Mouse (Mus musculus): ENCODE results near the gene Apbb1ip. TPM values are rescaled to one million over a fixed set of nuclear protein-coding genes. Genes with fewer than 3 reads are reported as not detected.
"Not testable (repeated sequence)": the region's sequence is repeated elsewhere in the genome, so short reads cannot be mapped to it uniquely, and the experiment has no call there.

Gene Apbb1ip
- polyA plus RNA-seq, 1 experiment from 2014 or later: 1.6 TPM

DNA sequence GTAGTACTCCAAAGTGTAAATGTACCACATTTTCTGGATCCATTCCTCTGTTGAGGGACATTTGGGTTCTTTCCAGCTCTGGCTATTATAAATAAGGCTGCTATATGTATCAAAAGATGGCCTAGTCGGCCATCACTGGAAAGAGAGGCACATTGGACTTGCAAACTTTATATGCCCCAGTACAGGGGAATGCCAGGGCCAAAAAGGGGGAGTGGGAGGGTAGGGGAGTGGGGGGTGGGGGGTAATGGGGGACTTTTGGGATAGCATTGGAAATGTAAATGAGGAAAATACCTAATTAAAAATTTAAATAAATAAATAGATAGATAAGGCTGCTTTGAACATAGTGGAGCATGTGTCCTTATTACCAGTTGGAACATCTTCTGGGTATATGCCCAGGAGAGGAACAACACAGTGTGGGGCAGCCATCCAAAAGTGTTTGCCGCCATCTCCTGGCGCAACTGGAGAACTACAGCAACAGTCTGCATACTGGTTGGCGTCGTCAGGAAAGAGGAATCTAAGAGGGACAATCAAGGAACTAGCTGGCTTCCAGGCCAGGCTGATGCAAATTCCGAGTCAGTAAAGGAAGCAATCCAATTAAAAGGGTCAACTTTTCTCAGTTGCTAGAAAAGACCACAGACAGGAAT, 90.6 kb downstream of the Apbb1ip start:
- peak; percentile 97 for ATAC-seq (ENCODE audit: low FRiP score)
- WGBS: 2% methylated on average over 6 of the region's 6 CpGs
- not testable (repeated sequence) for H3K27ac ChIP-seq

DNA sequence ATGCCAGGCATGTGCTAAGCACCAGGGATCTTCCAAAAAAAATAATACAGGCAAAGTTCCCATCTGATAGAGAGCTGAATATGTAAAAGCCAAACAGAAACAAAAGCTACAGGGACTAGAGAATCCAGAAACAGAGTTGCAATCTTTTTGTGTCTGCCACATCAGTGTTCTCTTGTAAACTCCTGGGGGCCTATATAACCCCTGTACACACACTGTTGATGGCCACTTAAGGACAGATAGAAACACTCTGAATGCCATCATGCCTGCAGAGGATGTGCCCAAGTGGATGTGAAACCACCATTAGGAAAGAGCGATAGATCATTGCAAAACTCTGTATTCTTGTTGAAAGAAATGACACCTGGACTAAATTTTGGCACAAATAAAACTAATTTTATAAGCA, 91.9 kb downstream of the Apbb1ip start:
- WGBS: 89% methylated on average over 1 of the region's 1 CpGs
- H3K4me3 ChIP-seq: no peak overlapping the region
- no peaks in the 10 kb centered on the region for H3K9me3 ChIP-seq
- H3K9ac ChIP-seq: no peak overlapping the region
- H3K4me2 ChIP-seq: no peak overlapping the region
- H3K4me1 ChIP-seq (replicated peaks): no peaks in the 10 kb centered on the region
- no peaks in the 10 kb centered on the region for H3K36me3 ChIP-seq
- no peaks in the 10 kb centered on the region for H3K27me3 ChIP-seq
- no peak overlapping the region for H3K27ac ChIP-seq
- no peak for ATAC-seq (ENCODE audit: low FRiP score)

More for the DNA sequence above, 90.6 kb downstream of the Apbb1ip start:
- H3K9ac ChIP-seq; H3K27me3 ChIP-seq; H3K4me2 ChIP-seq; H3K4me3 ChIP-seq; H3K9me3 ChIP-seq; H3K36me3 ChIP-seq; H3K4me1 ChIP-seq (replicated peaks): not testable (repeated sequence)

DNA sequence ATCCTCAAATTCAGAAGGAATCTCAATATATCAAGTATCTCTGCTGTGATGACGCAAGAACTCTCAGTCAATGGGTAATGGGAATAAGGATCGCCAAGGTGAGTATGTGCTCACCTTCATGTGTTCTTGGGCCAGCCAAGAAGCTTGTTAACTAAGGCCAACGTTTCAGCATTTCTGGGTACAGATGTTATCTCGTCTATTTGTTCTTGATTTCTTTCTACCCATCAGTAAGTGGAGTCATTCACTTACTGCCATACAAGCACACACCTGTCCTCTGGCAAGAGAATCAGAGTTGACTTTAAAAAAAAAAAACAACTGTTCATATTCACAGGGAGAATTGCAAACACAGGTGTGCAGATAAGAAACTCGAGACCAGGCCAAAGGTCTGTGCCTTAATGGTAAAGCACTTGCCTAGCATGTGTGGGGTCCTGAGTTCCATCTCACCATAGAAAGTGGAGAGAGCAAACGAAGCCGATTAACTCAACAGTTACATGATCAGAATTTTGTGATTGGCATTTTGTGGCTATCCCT, 93.1 kb downstream of the Apbb1ip start:
- no peak overlapping the region for H3K9ac ChIP-seq
- no peak overlapping the region for H3K4me3 ChIP-seq
- WGBS: 82% methylated on average over 7 of the region's 7 CpGs
- H3K27me3 ChIP-seq: no peaks in the 10 kb centered on the region
- no peaks in the 10 kb centered on the region for H3K9me3 ChIP-seq
- no peaks in the 10 kb centered on the region for H3K4me1 ChIP-seq (replicated peaks)
- ATAC-seq (ENCODE audit: low FRiP score): no peak
- H3K4me2 ChIP-seq: no peak overlapping the region
- H3K36me3 ChIP-seq: no peaks in the 10 kb centered on the region
- no peak overlapping the region for H3K27ac ChIP-seq

DNA sequence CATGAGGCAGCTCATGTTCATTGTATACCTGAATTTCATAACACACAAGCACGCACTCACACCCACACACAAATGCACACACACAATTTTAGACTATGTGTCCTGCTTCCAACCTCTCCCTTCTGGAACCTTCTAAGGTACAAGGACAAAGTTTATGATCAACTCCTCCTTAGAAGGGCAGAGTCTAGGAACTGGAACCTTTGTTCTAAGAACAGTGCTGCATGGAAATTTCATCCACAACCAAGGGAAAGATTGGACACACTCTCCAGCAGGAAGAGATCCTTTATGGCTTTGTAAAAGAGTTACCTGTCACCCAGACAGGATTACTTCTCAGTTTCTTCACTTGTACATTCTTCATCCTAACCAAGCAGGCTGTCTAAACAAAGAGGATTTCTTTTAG, 99.3 kb downstream of the Apbb1ip start:
- Histone ChIP-seq H3K9ac (no peak overlapping the region), H3K4me2 (no peak overlapping the region), H3K27me3 (no peaks in the 10 kb centered on the region), H3K36me3 (no peaks in the 10 kb centered on the region), H3K4me1 (replicated peaks) (no peaks in the 10 kb centered on the region), H3K9me3 (no peaks in the 10 kb centered on the region), H3K4me3 (no peak overlapping the region), H3K27ac (no peak overlapping the region)
- ATAC-seq (ENCODE audit: low FRiP score): no peak
- 92% methylated on average over 1 of the region's 1 CpGs for WGBS

DNA sequence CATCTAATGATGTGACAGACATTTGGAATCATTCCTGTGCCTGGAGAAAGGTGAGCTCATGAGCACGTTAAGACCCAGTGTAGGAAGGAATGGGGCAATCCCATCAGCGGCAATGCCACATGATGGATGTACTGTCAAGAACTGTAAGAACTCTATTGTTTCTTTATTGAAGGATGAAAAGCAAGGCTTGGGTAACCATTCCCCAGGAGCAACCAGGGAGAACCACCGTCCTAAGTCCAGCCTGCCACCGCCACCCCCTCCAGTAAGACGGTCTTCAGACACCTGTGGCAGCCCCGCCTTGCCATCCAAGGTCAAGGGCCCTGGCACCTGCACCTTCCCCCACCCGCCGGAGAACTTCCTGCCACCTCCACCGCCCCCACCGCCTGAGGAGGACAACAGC, 100.7 kb downstream of the Apbb1ip start:
- no peaks in the 10 kb centered on the region for H3K27me3 ChIP-seq
- H3K9me3 ChIP-seq: no peaks in the 10 kb centered on the region
- no peak overlapping the region for H3K27ac ChIP-seq
- no peaks in the 10 kb centered on the region for H3K36me3 ChIP-seq
- no peak overlapping the region for H3K4me2 ChIP-seq
- H3K4me3 ChIP-seq: no peak overlapping the region
- WGBS: 57% methylated on average over 10 of the region's 10 CpGs
- H3K4me1 ChIP-seq (replicated peaks): no peaks in the 10 kb centered on the region
- no peak for ATAC-seq (ENCODE audit: low FRiP score)
- no peak overlapping the region for H3K9ac ChIP-seq

DNA sequence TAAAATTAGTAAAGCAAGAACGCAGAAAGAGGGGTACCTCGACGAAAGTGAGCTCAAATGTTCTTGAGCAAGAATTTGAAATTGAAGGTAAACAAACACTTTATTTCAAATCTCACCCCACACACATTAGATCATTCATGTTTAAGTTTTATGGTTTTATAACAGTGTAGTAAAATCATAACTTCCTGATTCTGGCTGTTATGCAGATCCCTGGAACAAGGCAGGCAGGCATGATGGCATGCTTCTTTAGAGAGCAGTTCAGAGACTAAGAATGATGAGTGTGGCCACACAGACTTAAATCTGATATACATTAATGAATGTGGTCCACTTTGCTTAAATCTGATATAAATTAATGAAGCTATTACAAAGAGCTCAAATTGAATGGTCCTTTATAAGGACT, 102.7 kb downstream of the Apbb1ip start:
- H3K4me3 ChIP-seq: no peak overlapping the region
- no peak for ATAC-seq (ENCODE audit: low FRiP score)
- no peaks in the 10 kb centered on the region for H3K4me1 ChIP-seq (replicated peaks)
- no peak overlapping the region for H3K27ac ChIP-seq
- no peak overlapping the region for H3K9ac ChIP-seq
- no peaks in the 10 kb centered on the region for H3K27me3 ChIP-seq
- no peak overlapping the region for H3K4me2 ChIP-seq
- 95% methylated on average over 3 of the region's 3 CpGs for WGBS
- no peaks in the 10 kb centered on the region for H3K36me3 ChIP-seq
- H3K9me3 ChIP-seq: no peaks in the 10 kb centered on the region

DNA sequence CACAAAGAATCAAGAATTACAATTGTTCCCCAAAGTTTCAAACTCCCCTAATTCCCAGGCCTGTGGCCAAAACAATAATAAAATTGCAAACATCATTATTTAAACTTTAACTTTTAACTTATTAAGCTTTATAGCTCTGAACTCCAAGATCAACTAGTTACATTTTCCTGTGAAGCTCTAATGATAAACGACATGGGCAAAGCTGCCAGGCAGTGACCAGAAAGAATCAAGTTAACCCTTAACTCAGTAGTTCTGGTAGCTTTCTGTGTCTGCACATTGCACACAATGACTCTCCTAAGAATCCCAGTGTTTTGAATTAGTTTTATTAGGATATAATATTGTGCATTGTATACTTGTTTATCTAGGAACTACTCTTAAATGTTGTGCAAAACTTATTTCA, 104.9 kb downstream of the Apbb1ip start:
- H3K9ac ChIP-seq: no peak overlapping the region
- H3K9me3 ChIP-seq: no peaks in the 10 kb centered on the region
- no peak overlapping the region for H3K27ac ChIP-seq
- WGBS: 74% methylated on average over 1 of the region's 1 CpGs
- ATAC-seq (ENCODE audit: low FRiP score): no peak
- H3K36me3 ChIP-seq: no peaks in the 10 kb centered on the region
- H3K4me2 ChIP-seq: no peak overlapping the region
- no peaks in the 10 kb centered on the region for H3K4me1 ChIP-seq (replicated peaks)
- H3K27me3 ChIP-seq: no peaks in the 10 kb centered on the region
- no peak overlapping the region for H3K4me3 ChIP-seq

DNA sequence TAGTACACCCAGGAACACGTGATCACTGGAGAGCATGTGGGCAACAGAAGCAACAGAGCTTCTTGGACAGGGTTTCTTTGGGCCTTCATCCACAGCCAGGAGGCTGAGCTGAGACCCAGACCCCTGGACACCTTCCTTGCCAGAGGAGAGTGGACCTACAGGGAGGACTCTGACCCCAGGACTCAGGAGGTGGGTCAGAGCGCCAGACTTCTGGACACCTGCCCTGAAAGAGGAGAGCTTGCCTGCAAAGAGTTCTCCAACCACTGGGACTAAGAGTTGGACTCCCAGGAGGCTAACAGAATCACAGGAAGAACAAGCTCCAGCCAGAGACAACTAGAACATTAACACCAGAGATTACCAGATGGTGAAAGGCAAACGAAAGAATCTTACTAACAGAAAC, 106.8 kb downstream of the Apbb1ip start:
- H3K4me3 ChIP-seq; H3K4me2 ChIP-seq; H3K9ac ChIP-seq; H3K4me1 ChIP-seq (replicated peaks); H3K27ac ChIP-seq; ATAC-seq (ENCODE audit: low FRiP score); H3K36me3 ChIP-seq; H3K9me3 ChIP-seq; H3K27me3 ChIP-seq: not testable (repeated sequence)
- 87% methylated on average over 3 of the region's 3 CpGs for WGBS

DNA sequence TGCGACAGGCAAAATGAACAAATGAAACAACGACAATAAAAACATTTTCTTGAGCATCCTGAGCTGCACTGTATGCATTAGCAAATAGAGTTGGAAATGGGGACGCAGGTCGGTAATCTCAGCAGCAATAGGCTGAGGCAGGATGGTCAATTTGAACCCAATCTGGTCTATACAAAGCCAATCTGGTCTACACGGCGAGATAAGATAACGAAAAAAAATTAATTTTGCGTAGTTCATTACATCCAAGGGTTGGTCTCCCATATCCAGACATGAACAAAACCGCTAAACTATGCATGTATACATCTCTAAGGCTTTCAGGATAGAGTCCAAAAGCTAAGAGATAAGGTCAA, 121.0 kb downstream of the Apbb1ip start:
- Histone ChIP-seq H3K9ac (peak overlapping the region; percentile 85), H3K4me3 (peak overlapping the region; percentile 92), H3K4me1 (replicated peaks) (peaks cover 20% of the 10 kb centered on the region; the same call in 1 of the 2 replicates), H3K4me2 (peak overlapping the region; percentile 77), H3K36me3 (peaks cover 3% of the 10 kb centered on the region), H3K27ac (peak overlapping the region; percentile 90), H3K9me3 (no peaks in the 10 kb centered on the region), H3K27me3 (no peaks in the 10 kb centered on the region)
- 22% methylated on average over 9 of the region's 9 CpGs for WGBS
- ATAC-seq (ENCODE audit: low FRiP score): peak; percentile 62

DNA sequence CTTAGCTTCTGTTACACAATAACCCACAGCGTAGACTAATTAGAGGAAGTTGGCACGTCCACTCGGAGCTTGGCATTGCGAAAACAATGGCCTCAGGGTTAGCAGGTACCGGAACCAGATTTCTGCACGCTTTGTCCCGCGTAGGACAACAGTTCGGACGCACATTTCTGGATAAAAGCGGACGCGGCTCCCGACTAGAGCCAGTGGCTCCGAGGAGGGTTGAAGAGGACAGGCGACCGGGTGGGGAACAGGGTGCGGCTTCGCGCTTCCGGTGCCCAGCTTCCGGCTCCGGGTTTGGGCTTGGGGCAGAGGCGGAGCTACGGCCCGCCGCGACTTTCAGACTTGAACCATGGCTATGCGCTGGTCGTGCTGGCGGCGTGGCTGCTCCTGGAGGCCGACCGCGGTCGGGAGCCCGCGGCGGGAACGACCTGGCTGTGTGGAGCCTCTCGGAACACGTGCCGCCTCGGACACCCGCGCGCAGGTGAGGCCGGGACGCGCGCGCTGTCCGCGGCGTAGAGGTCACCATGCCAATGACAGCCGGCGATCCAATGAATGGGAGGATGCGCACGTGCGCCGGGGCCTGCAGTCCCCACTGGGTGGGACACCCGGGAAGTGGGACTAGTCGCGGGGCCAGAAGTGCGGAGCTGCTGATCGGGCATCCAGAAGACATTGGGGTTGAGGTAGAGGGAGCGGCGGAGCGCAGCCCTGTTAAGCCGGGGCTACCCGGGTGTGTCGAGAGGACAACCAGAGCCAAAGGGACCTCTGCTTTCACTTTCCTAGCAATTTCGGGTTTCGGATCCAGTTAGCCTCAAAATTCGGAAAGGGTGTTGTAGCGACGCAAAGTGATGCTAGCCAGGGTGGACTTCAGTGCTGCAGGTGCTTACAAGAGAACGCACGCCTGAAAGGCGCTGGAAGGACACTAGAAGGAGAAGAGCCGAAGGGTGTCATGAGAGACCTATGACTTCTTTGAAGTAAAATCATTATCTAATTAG, 121.7 kb downstream of the Apbb1ip start, which contains the start of gene Pdss1:
Gene Pdss1, plus strand, starts transcription at position 241 of the 992 bp plus-strand sequence.
- peaks cover 20% of the 10 kb centered on the region; the same call in 1 of the 2 replicates for H3K4me1 ChIP-seq (replicated peaks)
- WGBS: under 1% methylated on average over 81 of the region's 81 CpGs
- peaks cover 3% of the 10 kb centered on the region for H3K36me3 ChIP-seq
- no peaks in the 10 kb centered on the region for H3K27me3 ChIP-seq
- peak within 1 kb of the TSS; percentile 85 for H3K9ac ChIP-seq
- peak; percentile 99 for ATAC-seq (ENCODE audit: low FRiP score)
- H3K4me2 ChIP-seq: peak within 1 kb of the TSS; percentile 77
- no peaks in the 10 kb centered on the region for H3K9me3 ChIP-seq
- peak within 1 kb of the TSS; percentile 92 for H3K4me3 ChIP-seq
- H3K27ac ChIP-seq: peak within 1 kb of the TSS; percentile 90

DNA sequence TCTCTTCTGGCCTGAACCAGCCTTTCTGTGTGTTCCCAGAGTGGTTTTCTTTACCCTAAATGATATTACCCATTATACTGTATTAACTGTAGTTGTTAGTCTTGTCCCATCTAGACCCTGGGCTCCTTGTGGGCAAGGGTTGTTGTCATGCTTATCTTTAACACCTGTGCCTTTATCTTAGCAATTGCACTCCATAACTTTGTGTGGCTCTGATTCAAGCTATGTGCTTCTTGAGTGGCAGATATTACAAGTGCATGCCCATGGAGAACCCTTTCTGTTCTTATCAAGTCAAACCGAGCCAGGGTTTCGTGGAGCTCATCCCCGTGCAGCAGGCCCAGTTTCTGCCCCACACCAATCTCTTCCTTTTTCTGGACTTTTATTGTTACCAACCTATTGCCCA, 130.1 kb downstream of the Apbb1ip start:
- Histone ChIP-seq H3K4me2 (no peak overlapping the region), H3K9me3 (no peaks in the 10 kb centered on the region), H3K9ac (no peak overlapping the region), H3K36me3 (peaks cover 56% of the 10 kb centered on the region), H3K4me1 (replicated peaks) (no peaks in the 10 kb centered on the region), H3K4me3 (no peak overlapping the region), H3K27ac (no peak overlapping the region), H3K27me3 (no peaks in the 10 kb centered on the region)
- WGBS: 93% methylated on average over 3 of the region's 3 CpGs
- ATAC-seq (ENCODE audit: low FRiP score): no peak

DNA sequence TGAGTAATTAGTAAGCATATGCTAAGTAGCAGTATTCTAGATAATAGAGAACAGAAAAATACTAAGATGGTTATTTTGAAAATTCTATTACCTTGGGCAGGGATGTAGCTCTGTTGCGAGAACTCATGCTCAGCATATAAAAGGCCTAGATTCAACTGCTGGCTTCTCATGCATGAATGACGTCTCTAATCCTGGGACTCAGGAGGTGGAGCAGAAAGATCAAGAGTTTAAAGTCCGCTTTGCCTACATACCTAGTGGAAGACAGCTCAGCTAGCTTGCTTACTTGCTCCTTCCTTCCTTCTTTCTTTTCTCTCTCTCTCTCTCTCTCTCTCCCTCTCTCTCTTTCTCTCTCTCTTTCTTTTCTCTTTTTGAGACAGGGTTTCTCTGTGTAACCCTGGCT, 140.5 kb downstream of the Apbb1ip start:
- no peaks in the 10 kb centered on the region for H3K27me3 ChIP-seq

More for the DNA sequence above, 140.5 kb downstream of the Apbb1ip start:
- ATAC-seq (ENCODE audit: low FRiP score): no peak
- H3K9ac ChIP-seq: no peak overlapping the region
- no peaks in the 10 kb centered on the region for H3K9me3 ChIP-seq
- no peak overlapping the region for H3K4me2 ChIP-seq
- no peaks in the 10 kb centered on the region for H3K4me1 ChIP-seq (replicated peaks)
- peaks cover 64% of the 10 kb centered on the region for H3K36me3 ChIP-seq
- H3K27ac ChIP-seq: no peak overlapping the region
- H3K4me3 ChIP-seq: no peak overlapping the region
- WGBS: 87% methylated on average over 3 of the region's 3 CpGs

Measured in hindbrain, embryonic 13.5 days (tissue).